Mouse (Mus musculus) CH12.LX (cell line): ENCODE results near the gene Pou2f1. TPM values are rescaled to one million over a fixed set of nuclear protein-coding genes. Genes with fewer than 3 reads are reported as not detected.

Experiments
- DNase-seq: peaks from one replicate; pipeline ENCODE4 v3.0.0-alpha.2; 2013; ENCODE audit errors: extremely low read depth
- H3K27ac ChIP-seq: 2 replicates; pipeline ENCODE4 v1.5.1; 2012; ENCODE audit warnings: low read depth, mild to moderate bottlenecking, control low read depth, moderate library complexity; ENCODE audit not compliant: insufficient read depth
- H3K27me3 ChIP-seq: replicated peaks from 2 replicates; pipeline ENCODE3; 2012; ENCODE audit warnings: inconsistent platforms
- H3K36me3 ChIP-seq, 2 experiments: replicated peaks in 1 of 2; 2 replicates each; pipeline versions ENCODE3 to v1.6.1; 2012; ENCODE audit warnings: inconsistent platforms in 1 of 2, low read length in 1 of 2, mild to moderate bottlenecking in 1 of 2, mixed read lengths in 1 of 2, moderate library complexity in 1 of 2; ENCODE audit not compliant: control insufficient read depth in 1 of 2, insufficient read depth in 1 of 2
- H3K4me1 ChIP-seq, 2 experiments: 2 replicates each; pipeline ENCODE4 v1.6.1; 2012; ENCODE audit warnings: inconsistent platforms in 1 of 2, moderate library complexity in 1 of 2; ENCODE audit not compliant: insufficient read depth in 2 of 2, control insufficient read depth in 1 of 2
- H3K4me2 ChIP-seq: 2 replicates; pipeline ENCODE4 v1.6.1; 2012; ENCODE audit warnings: low read depth, mild to moderate bottlenecking, control low read depth; ENCODE audit not compliant: poor library complexity, insufficient read depth, severe bottlenecking
- H3K4me3 ChIP-seq, 3 experiments: fragments of 150-350 bp in 1 of 3; sonication (generic) in 1 of 3; replicated peaks in 1 of 3; 2 replicates each; pipeline versions ENCODE3 to v1.5.1; 2011 to 2012; ENCODE audit warnings: low read depth in 2 of 3, low read length in 2 of 3, mild to moderate bottlenecking in 2 of 3, moderate library complexity in 2 of 3, control low read depth in 1 of 3, improper control_type of control experiment in 1 of 3, inconsistent platforms in 1 of 3, mixed read lengths in 1 of 3; ENCODE audit not compliant: poor library complexity in 1 of 3
- H3K79me2 ChIP-seq: replicated peaks from 2 replicates; pipeline ENCODE4 v1.6.1; 2012; ENCODE audit warnings: mild to moderate bottlenecking, moderate library complexity; ENCODE audit not compliant: control insufficient read depth, poor library complexity, insufficient read depth, severe bottlenecking; ENCODE audit errors: extremely low read depth
- H3K9ac ChIP-seq: 2 replicates; pipeline ENCODE4 v1.6.1; 2012; ENCODE audit warnings: low read depth, mild to moderate bottlenecking, control low read depth, moderate library complexity; ENCODE audit not compliant: insufficient read depth
- H3K9me3 ChIP-seq: replicated peaks from 2 replicates; pipeline ENCODE3; 2012; ENCODE audit warnings: low read length, inconsistent platforms, mixed read lengths
- CHD1 ChIP-seq: IDR thresholded peaks from 2 replicates; pipeline ENCODE4 v1.6.1; 2012; ENCODE audit warnings: low read depth, low read length, improper control_type of control experiment, inconsistent platforms
- CHD2 ChIP-seq: IDR thresholded peaks from 2 replicates; pipeline ENCODE4 v1.6.1; 2011; ENCODE audit warnings: low read length, improper control_type of control experiment
- ELF1 ChIP-seq: IDR thresholded peaks from 2 replicates; pipeline ENCODE4 v1.6.1; 2014; ENCODE audit warnings: low read depth, mild to moderate bottlenecking, inconsistent platforms, low read length, improper control_type of control experiment
- EP300 ChIP-seq: IDR thresholded peaks from 2 replicates; pipeline ENCODE4 v1.6.1; 2011; ENCODE audit warnings: low read length, improper control_type of control experiment
- ETS1 ChIP-seq: conservative IDR thresholded peaks from 2 replicates; pipeline ENCODE4 v1.6.1; 2012; ENCODE audit warnings: low read depth, mild to moderate bottlenecking, inconsistent platforms, low read length, improper control_type of control experiment, moderate library complexity
- GABPA ChIP-seq: IDR thresholded peaks from 2 replicates; pipeline ENCODE4 v1.6.1; 2012; ENCODE audit warnings: low read depth, low read length, improper control_type of control experiment, inconsistent platforms; ENCODE audit not compliant: insufficient replicate concordance
- IRF4 ChIP-seq: IDR thresholded peaks from 2 replicates; pipeline ENCODE4 v1.6.1; 2014; ENCODE audit warnings: low read depth, mild to moderate bottlenecking, inconsistent platforms, low read length, improper control_type of control experiment
- JUND ChIP-seq: conservative IDR thresholded peaks from 2 replicates; pipeline ENCODE4 v1.6.1; 2011; ENCODE audit warnings: low read depth, low read length, improper control_type of control experiment
- MAFK ChIP-seq: IDR thresholded peaks from 2 replicates; pipeline ENCODE4 v1.6.1; 2011; ENCODE audit warnings: low read length, improper control_type of control experiment; ENCODE audit not compliant: insufficient replicate concordance
- MEF2A ChIP-seq: IDR thresholded peaks from 2 replicates; pipeline ENCODE4 v1.6.1; 2014; ENCODE audit warnings: low read depth, mild to moderate bottlenecking, inconsistent platforms, low read length, improper control_type of control experiment, borderline replicate concordance
- NRF1 ChIP-seq: IDR thresholded peaks from 2 replicates; pipeline ENCODE4 v1.6.1; 2014; ENCODE audit warnings: low read depth, mild to moderate bottlenecking, inconsistent platforms, low read length, improper control_type of control experiment, moderate library complexity
- PAX5 ChIP-seq: IDR thresholded peaks from 2 replicates; pipeline ENCODE4 v1.6.1; 2012; ENCODE audit warnings: low read length, inconsistent platforms, mixed read lengths
- POLR2AphosphoS2 ChIP-seq: IDR thresholded peaks from 2 replicates; pipeline ENCODE4 v1.6.1; 2011; ENCODE audit warnings: low read depth, low read length, improper control_type of control experiment
- RCOR1 ChIP-seq: conservative IDR thresholded peaks from 2 replicates; pipeline ENCODE4 v1.6.1; 2012; ENCODE audit warnings: low read depth, mild to moderate bottlenecking, inconsistent platforms, low read length, improper control_type of control experiment
- SIN3A ChIP-seq: IDR thresholded peaks from 2 replicates; pipeline ENCODE4 v1.6.1; 2012; ENCODE audit warnings: low read length, improper control_type of control experiment, inconsistent platforms
- SMC3 ChIP-seq: IDR thresholded peaks from 2 replicates; pipeline ENCODE4 v1.6.1; 2011; ENCODE audit warnings: low read depth, low read length, improper control_type of control experiment
- TBP ChIP-seq: conservative IDR thresholded peaks from 2 replicates; pipeline ENCODE4 v1.6.1; 2011; ENCODE audit warnings: low read depth, low read length, improper control_type of control experiment
- UBTF ChIP-seq: IDR thresholded peaks from 2 replicates; pipeline ENCODE4 v1.6.1; 2012; ENCODE audit warnings: low read depth, mild to moderate bottlenecking, inconsistent platforms, low read length, improper control_type of control experiment, moderate library complexity
- ZNF384 ChIP-seq: IDR thresholded peaks from 2 replicates; pipeline ENCODE4 v1.6.1; 2012; ENCODE audit warnings: low read depth, low read length, improper control_type of control experiment, inconsistent platforms
- dilution Hi-C: fragments of 300-500 bp; cut with MboI; formaldehyde crosslinking; loops from 2 replicates; pipeline ENCODE4 v1.14.3; 2020; ENCODE audit warnings: low sequenced_read_pairs; ENCODE audit not compliant: extremely low pct_unique_long_range_greater_than_20kb, extremely low pct_ligation_motif_present
- in situ Hi-C: fragments of 300-500 bp; cut with MboI; formaldehyde crosslinking; loops from 3 replicates; pipeline ENCODE4 v1.14.3; 2019; ENCODE audit warnings: low sequenced_read_pairs, low pct_ligation_motif_present, low pct_unique_long_range_greater_than_20kb, mixed read lengths
- polyA plus RNA-seq: library from polyadenylated mRNA; unstranded; fragments of >175 nt; gene quantifications from 2 replicates; pipeline ENCODE4 v1.2.1, GENCODE M21; 2012; ENCODE audit warnings: low read depth; ENCODE audit not compliant: insufficient read length
- total RNA-seq, 2 experiments: library from RNA; depleted of rRNA; stranded (reverse); fragments of 300-350 nt in 1 of 2; fragments of >200 nt in 1 of 2; gene quantifications; 2 replicates each; pipeline ENCODE4 v1.2.3; 2012 to 2014

Pou2f1 gene
- total and polyA plus RNA-seq, 3 experiments = 6.4 to 18.3 (median 7.4) TPM

GRCm38 (mm10) chr1:166001121-166001903 lies 1.2 kb downstream of the Pou2f1 start (continued):
- peak; percentile 30; the same call in 1 of the 2 replicates for TF ChIP-seq EP300
- 0 out of 2 replicates have a peak, but pooled peaks have one; percentile 32 for TF ChIP-seq NRF1
- TF ChIP-seq CHD2 = no peak
- TF ChIP-seq MAFK = no peak
- no peak for TF ChIP-seq GABPA
- peak; percentile 65; the same call in 1 of the 2 replicates for TF ChIP-seq ETS1
- TF ChIP-seq ZNF384 = peak; percentile 84
- TF ChIP-seq ELF1 = no peak
- peak; percentile 98 for TF ChIP-seq SIN3A
- no peak for TF ChIP-seq SMC3

DNA sequence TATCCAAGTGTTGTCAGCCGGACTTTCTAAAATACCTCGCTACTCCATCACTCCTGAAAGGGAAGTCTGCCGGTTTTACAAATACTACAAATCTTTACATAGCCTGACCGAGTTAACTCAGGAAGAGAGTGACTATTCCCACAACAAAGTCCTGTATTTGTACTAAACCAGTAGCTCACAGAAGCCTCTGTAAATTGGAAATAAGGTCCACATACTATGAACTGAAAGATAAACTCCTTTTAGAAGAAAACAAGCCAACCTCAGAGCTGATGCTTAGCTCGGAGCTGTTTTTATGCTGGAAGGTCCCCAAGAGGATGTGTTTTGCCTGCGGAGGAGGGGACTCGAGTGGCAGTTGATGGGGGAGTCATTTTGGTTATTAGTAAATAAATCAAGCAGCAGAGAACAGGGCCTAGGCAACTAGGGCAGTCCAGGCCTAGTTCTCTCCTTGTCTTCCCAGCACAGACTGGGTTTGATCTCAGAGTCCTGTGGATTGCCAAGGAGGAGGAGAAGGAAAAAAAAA lies 1.8 kb downstream of the Pou2f1 start:
- no peaks in the 10 kb centered on the region for H3K9me3 ChIP-seq
- H3K27ac ChIP-seq = peak overlapping the region; percentile 92
- DNase-seq = peak; percentile 38
- dilution Hi-C loops (no loop called here), in situ Hi-C loops (loop anchor here (10.0 kb wide), 1 partner anchor 154 kb away; no protein-coding TSS in a partner anchor)
- H3K79me2 ChIP-seq = peaks cover 10% of the 10 kb centered on the region
- no peaks in the 10 kb centered on the region for H3K36me3 ChIP-seq
- peaks cover 0 to 30% of the 10 kb centered on the region in 2 experiments; a peak in 2 of 4 replicates for H3K4me1 ChIP-seq
- peak overlapping the region; percentile 91 for H3K9ac ChIP-seq
- peaks cover 1% of the 10 kb centered on the region for H3K27me3 ChIP-seq
- peak overlapping the region; percentile 99 for H3K4me2 ChIP-seq
- TF ChIP-seq CHD1 (peak; percentile 73; the same call in 1 of the 2 replicates), EP300 (0 out of 2 replicates have a peak, but pooled peaks have one; percentile 3), SIN3A (no peak), POLR2AphosphoS2 (no peak), MEF2A (0 out of 2 replicates have a peak, but pooled peaks have one; percentile 11), IRF4 (0 out of 2 replicates have a peak, but pooled peaks have one; percentile 8)
- peak overlapping the region; percentile 35 to 86 (median 55) for H3K4me3 ChIP-seq

DNA sequence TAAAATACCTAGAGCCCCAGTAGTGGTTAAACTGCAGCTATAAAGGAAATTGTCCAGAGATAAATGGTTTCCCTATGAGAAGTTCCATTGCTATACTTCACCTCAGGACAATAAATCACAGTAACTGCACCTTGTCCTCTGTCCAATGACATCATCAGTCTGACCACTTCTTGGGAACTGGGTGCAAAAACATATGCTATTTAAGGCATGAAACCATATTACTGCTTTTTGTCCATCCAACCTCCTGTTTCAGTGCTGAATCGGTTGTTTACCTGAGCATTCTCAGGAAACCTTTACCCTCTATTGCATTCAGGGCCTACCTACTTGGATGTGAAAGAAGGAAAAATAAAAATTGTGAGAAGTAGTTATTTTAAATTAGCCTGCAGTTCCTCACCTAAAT lies 2.8 kb downstream of the Pou2f1 start:
- H3K4me2 ChIP-seq = peak overlapping the region; percentile 99
- dilution Hi-C loops = no loop called here
- H3K4me3 ChIP-seq = peak overlapping the region in 1 of 3 experiments; percentile 55

More for the DNA sequence above, 2.8 kb downstream of the Pou2f1 start:
- no peaks in the 10 kb centered on the region for H3K9me3 ChIP-seq
- H3K79me2 ChIP-seq = peaks cover 10% of the 10 kb centered on the region
- H3K27ac ChIP-seq = peak overlapping the region; percentile 58; the same call in 1 of the 2 replicates
- H3K4me1 ChIP-seq = peaks cover 0 to 33% of the 10 kb centered on the region in 2 experiments; a peak in 2 of 4 replicates
- in situ Hi-C loops = loop anchor here (10.0 to 25.0 kb wide), 4 partner anchors 65 to 388 kb away; partner anchors contain the start of genes Mpzl1 and Tada1
- no peaks in the 10 kb centered on the region for H3K36me3 ChIP-seq
- peaks cover 1% of the 10 kb centered on the region for H3K27me3 ChIP-seq
- DNase-seq = no peak
- no peak for TF ChIP-seq ZNF384
- no peak for TF ChIP-seq PAX5
- no peak for TF ChIP-seq UBTF
- 0 out of 2 replicates have a peak, but pooled peaks have one; percentile 42 for TF ChIP-seq JUND
- TF ChIP-seq IRF4 = peak; percentile 28; the same call in 1 of the 2 replicates
- no peak for TF ChIP-seq TBP
- no peak for TF ChIP-seq RCOR1
- TF ChIP-seq MEF2A = peak; percentile 72; the same call in 1 of the 2 replicates
- 0 out of 2 replicates have a peak, but pooled peaks have one; percentile 21 for TF ChIP-seq ETS1
- no peak for TF ChIP-seq MAFK
- TF ChIP-seq SMC3 = no peak
- H3K9ac ChIP-seq = peak overlapping the region; percentile 91; the same call in 1 of the 2 replicates
